In the genomic region with DNA sequence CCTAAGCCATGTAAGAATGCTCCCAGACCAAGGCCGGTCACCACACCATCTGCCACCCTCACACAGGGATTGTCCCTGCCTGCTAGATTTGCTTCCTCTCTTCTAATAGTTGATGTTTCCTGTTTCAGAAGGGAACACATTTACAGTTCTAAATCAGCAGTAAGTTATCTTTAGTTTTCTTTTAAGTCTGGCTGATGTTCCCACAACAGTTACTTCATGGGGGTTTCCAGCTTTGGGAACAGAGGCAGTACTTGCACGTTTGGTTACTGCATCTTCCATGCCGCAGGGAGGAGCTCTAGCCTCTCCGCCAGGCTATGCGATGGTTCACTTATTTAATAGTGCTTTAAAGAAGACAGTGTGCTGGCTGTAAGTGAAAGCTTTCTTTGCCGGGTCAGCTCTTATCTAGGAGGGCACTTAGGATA, we compare ENCODE assay signal across 9 mouse cellular contexts. TPM values are rescaled to one million over a fixed set of nuclear protein-coding genes. Genes with fewer than 3 reads are reported as not detected.
DNase-seq lines count a peak whose midpoint lies in the region; ATAC-seq and TF ChIP-seq lines count a peak whose summit lies in the region.
"Had no signal": no experiment of that assay in that cellular context is flagged by ENCODE, and none has a peak within 500 bp of the region (broad histone marks: within the 10 kb centered on the region; RNA-seq: fewer than 3 reads in every experiment).

No protein-coding gene starts in this region.

- H3K9me3 ChIP-seq in liver, embryonic 12.5 days (replicated peaks): no peaks in the 10 kb centered on the region
- H3K9me3 ChIP-seq in stomach, postnatal 0 days (ENCODE audit: control insufficient read depth, low read length): no peaks in the 10 kb centered on the region
- no peaks in the 10 kb centered on the region for H3K9me3 ChIP-seq in hindbrain, embryonic 14.5 days (ENCODE audit: control insufficient read depth, low read length)
- no peaks in the 10 kb centered on the region for H3K9me3 ChIP-seq in forebrain, postnatal 0 days (ENCODE audit: low read length)

- peak overlapping the region; percentile 25; the same call in 1 of the 2 replicates for H3K4me2 ChIP-seq in liver, embryonic 12.5 days
- no peak overlapping the region for H3K4me2 ChIP-seq in stomach, postnatal 0 days (replicated peaks; ENCODE audit: low read depth)
- H3K4me2 ChIP-seq in hindbrain, embryonic 14.5 days (replicated peaks): no peak overlapping the region
- no peak overlapping the region for H3K4me2 ChIP-seq in forebrain, postnatal 0 days (ENCODE audit: low read depth)

- H3K27me3 ChIP-seq in liver, embryonic 12.5 days (replicated peaks): 0 out of 2 replicates have a peak, but pooled peaks cover 5% of the 10 kb centered on the region
- no peaks in the 10 kb centered on the region for H3K27me3 ChIP-seq in stomach, postnatal 0 days (ENCODE audit: control insufficient read depth, insufficient read depth, low read length)
- H3K27me3 ChIP-seq in hindbrain, embryonic 14.5 days (ENCODE audit: control insufficient read depth, insufficient read depth, low read length): no peaks in the 10 kb centered on the region
- no peaks in the 10 kb centered on the region for H3K27me3 ChIP-seq in forebrain, postnatal 0 days (ENCODE audit: insufficient read depth, low read length)

- WGBS in lung, adult 2 months: 22% methylated on average over 6 of the region's 6 CpGs
- 24% methylated on average over 6 of the region's 6 CpGs for WGBS in liver, embryonic 12.5 days (ENCODE audit: insufficient replicate concordance)
- 44% methylated on average over 6 of the region's 6 CpGs for WGBS in stomach, postnatal 0 days
- 67% methylated on average over 6 of the region's 6 CpGs for WGBS in hindbrain, embryonic 14.5 days
- 70% methylated on average over 6 of the region's 6 CpGs for WGBS in forebrain, postnatal 0 days

- no peak overlapping the region for H3K9ac ChIP-seq in liver, embryonic 12.5 days
- no peak overlapping the region for H3K9ac ChIP-seq in stomach, postnatal 0 days (ENCODE audit: low read length)
- H3K9ac ChIP-seq in hindbrain, embryonic 14.5 days: no peak overlapping the region
- no peak overlapping the region for H3K9ac ChIP-seq in forebrain, postnatal 0 days

- 0 out of 2 replicates have a peak, but pooled peaks cover 2% of the 10 kb centered on the region for H3K4me1 ChIP-seq in lung, adult 2 months (ENCODE audit: control insufficient read depth, insufficient read depth, low read length)
- H3K4me1 ChIP-seq in liver, embryonic 12.5 days: peaks cover 35% of the 10 kb centered on the region
- H3K4me1 ChIP-seq in stomach, postnatal 0 days (replicated peaks; ENCODE audit: control insufficient read depth, insufficient read depth): no peaks in the 10 kb centered on the region; the same call in 1 of the 2 replicates
- no peaks in the 10 kb centered on the region for H3K4me1 ChIP-seq in hindbrain, embryonic 14.5 days (replicated peaks; ENCODE audit: control insufficient read depth, insufficient read depth, low read length)
- H3K4me1 ChIP-seq in forebrain, postnatal 0 days (ENCODE audit: insufficient read depth): no peaks in the 10 kb centered on the region

- H3K36me3 ChIP-seq in liver, embryonic 12.5 days: no peaks in the 10 kb centered on the region
- H3K36me3 ChIP-seq in stomach, postnatal 0 days (ENCODE audit: control insufficient read depth, insufficient read depth, low read length): no peaks in the 10 kb centered on the region
- no peaks in the 10 kb centered on the region for H3K36me3 ChIP-seq in hindbrain, embryonic 14.5 days (replicated peaks; ENCODE audit: control insufficient read depth, insufficient read depth)
- H3K36me3 ChIP-seq in forebrain, postnatal 0 days (ENCODE audit: insufficient read depth): no peaks in the 10 kb centered on the region

- TF ChIP-seq EP300 in stomach, postnatal 0 days (optimal IDR thresholded peaks at IDR 0.05): no peak

- DNase-seq in lung, adult 2 months: no peak
- no peak for DNase-seq in lung, postnatal 14 days
- DNase-seq in brain, adult 2 months (ENCODE audit: low read depth, low spot score): peak; percentile 37
- no peak for DNase-seq in stomach, postnatal 0 days (ENCODE audit: low spot score)
- no peak for DNase-seq in hindbrain, embryonic 14.5 days (ENCODE audit: low spot score)
- no peak for DNase-seq in forebrain, postnatal 0 days
- no peak for DNase-seq in adipocyte (ENCODE audit: low spot score)

- TF ChIP-seq POLR2A in lung, adult 2 months (IDR thresholded peaks at IDR 0.05; ENCODE audit: borderline replicate concordance, extremely low read depth, low read depth, low read length): no peak

- TF ChIP-seq CTCF in lung, adult 2 months (IDR thresholded peaks at IDR 0.05; ENCODE audit: insufficient read depth, low read length): peak; percentile 28
- peak; percentile 46 for TF ChIP-seq CTCF in stomach, postnatal 0 days (IDR thresholded peaks at IDR 0.05; ENCODE audit: low read depth)
- no peak for TF ChIP-seq CTCF in forebrain, postnatal 0 days (IDR thresholded peaks at IDR 0.05; ENCODE audit: low read depth)

- no peak overlapping the region for H3K4me3 ChIP-seq in lung, adult 2 months (replicated peaks; ENCODE audit: extremely low read depth, low read depth, low read length)
- H3K4me3 ChIP-seq in liver, embryonic 12.5 days: no peak overlapping the region
- H3K4me3 ChIP-seq in stomach, postnatal 0 days (ENCODE audit: low read depth, low read length): no peak overlapping the region
- no peak overlapping the region for H3K4me3 ChIP-seq in hindbrain, embryonic 14.5 days (replicated peaks; ENCODE audit: low read length)
- no peak overlapping the region for H3K4me3 ChIP-seq in forebrain, postnatal 0 days (ENCODE audit: low read depth, low read length)

- no peak for ATAC-seq in liver, embryonic 12.5 days
- no peak for ATAC-seq in stomach, postnatal 0 days (ENCODE audit: low FRiP score, low TSS enrichment)
- ATAC-seq in hindbrain, embryonic 14.5 days (ENCODE audit: low FRiP score): no peak
- ATAC-seq in forebrain, postnatal 0 days: no peak

- peak overlapping the region; percentile 31 for H3K27ac ChIP-seq in liver, embryonic 12.5 days
- H3K27ac ChIP-seq in stomach, postnatal 0 days (replicated peaks): no peak overlapping the region
- no peak overlapping the region for H3K27ac ChIP-seq in hindbrain, embryonic 14.5 days
- no peak overlapping the region for H3K27ac ChIP-seq in forebrain, postnatal 0 days (ENCODE audit: low read depth, low read length)

RNA-seq across cellular contexts. Expression of a gene that starts 26.0 kb away (rescaled TPM):
- 2.2 and 3.0 TPM in 2 replicates for polyA plus RNA-seq in lung, adult 2 months (2012; rRNA removed)
- polyA plus RNA-seq in liver, embryonic 12.5 days (2016; fragmentation: Nextera tagmentation; extraction: Ambion mirVana): 6.6 and 6.7 TPM in 2 replicates
- polyA plus RNA-seq in stomach, postnatal 0 days (2015; fragmentation: Nextera tagmentation; extraction: Ambion mirVana): 0.65 and 0.74 TPM in 2 replicates
- polyA plus RNA-seq in hindbrain, embryonic 14.5 days (2014; fragmentation: Nextera tagmentation; extraction: Ambion mirVana): 0.24 TPM in 1 of 2 replicates, not detected in the other
- total RNA-seq in forebrain, postnatal 0 days (2014; rRNA removed): 0.38 and 0.86 TPM in 2 replicates
- polyA plus RNA-seq in forebrain, postnatal 0 days (2015; fragmentation: Nextera tagmentation; extraction: Ambion mirVana): 0.28 and 0.55 TPM in 2 replicates

RNA-seq across cellular contexts. Expression of a gene that starts 43.1 kb away (rescaled TPM):
- polyA plus RNA-seq in lung, adult 2 months (2012; rRNA removed): 16.5 and 26.2 TPM in 2 replicates
- polyA plus RNA-seq in liver, embryonic 12.5 days (2016; fragmentation: Nextera tagmentation; extraction: Ambion mirVana): 0.78 and 1.0 TPM in 2 replicates
- polyA plus RNA-seq in stomach, postnatal 0 days (2015; fragmentation: Nextera tagmentation; extraction: Ambion mirVana): 11.9 and 13.5 TPM in 2 replicates
- 6.0 and 9.3 TPM in 2 replicates for polyA plus RNA-seq in hindbrain, embryonic 14.5 days (2014; fragmentation: Nextera tagmentation; extraction: Ambion mirVana)
- 3.0 and 3.5 TPM in 2 replicates for total RNA-seq in forebrain, postnatal 0 days (2014; rRNA removed)
- 8.0 and 9.4 TPM in 2 replicates for polyA plus RNA-seq in forebrain, postnatal 0 days (2015; fragmentation: Nextera tagmentation; extraction: Ambion mirVana)

RNA-seq across cellular contexts. Expression of a gene that starts 46.9 kb away (rescaled TPM):
- polyA plus RNA-seq in lung, adult 2 months (2012; rRNA removed): 1.8 and 3.0 TPM in 2 replicates
- not detected in 2 replicates for polyA plus RNA-seq in liver, embryonic 12.5 days (2016; fragmentation: Nextera tagmentation; extraction: Ambion mirVana)
- 0.11 TPM in 1 of 2 replicates, not detected in the other for polyA plus RNA-seq in stomach, postnatal 0 days (2015; fragmentation: Nextera tagmentation; extraction: Ambion mirVana)
- polyA plus RNA-seq in hindbrain, embryonic 14.5 days (2014; fragmentation: Nextera tagmentation; extraction: Ambion mirVana): not detected in 2 replicates
- total RNA-seq in forebrain, postnatal 0 days (2014; rRNA removed): not detected in 2 replicates
- not detected in 2 replicates for polyA plus RNA-seq in forebrain, postnatal 0 days (2015; fragmentation: Nextera tagmentation; extraction: Ambion mirVana)
- polyA plus RNA-seq: heart, embryonic 14.5 days had no signal
